Mouse (Mus musculus) neutrophil, adult 59 days (primary cell): Measurements from ENCODE around the gene Mcpt8. TPM values are rescaled to one million over a fixed set of nuclear protein-coding genes. Genes with fewer than 3 reads are reported as not detected.

Experiments used
- total RNA-seq, 2 experiments: library from RNA; stranded (reverse); gene quantifications; 1 replicate in 1 of 2; 2 replicates in 1 of 2; pipeline ENCODE4 v1.2.4; 2023

Mcpt8 gene
- 100 to 1,000 TPM; 123 to 204 TPM for total RNA-seq

DNA sequence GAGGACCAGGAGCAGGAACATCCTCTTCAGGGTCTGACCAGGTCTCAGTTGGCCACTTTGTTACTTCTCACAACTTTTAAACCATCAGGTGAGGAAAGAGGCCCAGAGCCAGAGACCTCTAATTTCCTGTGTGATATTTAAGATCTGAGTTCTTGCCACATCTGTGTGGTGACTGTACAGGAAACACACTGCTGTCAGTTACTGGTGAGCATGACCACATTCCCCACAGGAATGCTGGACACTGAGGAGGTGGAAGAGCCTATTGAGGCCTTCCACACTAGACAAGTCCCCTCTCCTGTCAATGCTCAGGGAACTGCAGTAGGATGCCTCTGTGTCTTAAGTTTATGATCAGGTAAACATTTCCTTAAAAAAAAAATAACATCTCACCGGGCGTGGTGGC is at the start of gene Mcpt8:
Gene Mcpt8, minus strand, starts transcription at position 107 of the 400 bp plus-strand sequence.

DNA sequence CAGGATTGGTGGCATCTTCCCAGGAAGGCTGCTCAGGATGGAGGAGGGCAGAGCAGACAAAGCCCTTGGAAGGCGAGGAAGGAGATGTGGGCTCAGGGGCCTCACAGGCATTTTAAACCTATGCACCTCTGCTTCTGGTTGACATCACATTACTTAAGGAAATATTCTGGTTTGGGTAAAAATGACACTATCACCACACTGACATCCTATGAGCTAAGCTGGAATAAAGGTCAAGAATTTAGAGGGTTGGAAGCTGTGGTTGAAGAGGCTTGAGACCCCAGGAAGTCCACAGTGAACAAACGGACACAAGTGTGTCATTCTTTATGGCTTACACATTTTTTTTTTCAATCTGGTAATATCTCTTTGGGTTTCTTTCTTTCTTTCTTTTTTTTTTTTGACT is 47.4 kb upstream of the Mcpt8 start, which contains the start of gene Gzmd:
Gene Gzmd, minus strand, starts transcription at position 101 of the 400 bp plus-strand sequence.

DNA sequence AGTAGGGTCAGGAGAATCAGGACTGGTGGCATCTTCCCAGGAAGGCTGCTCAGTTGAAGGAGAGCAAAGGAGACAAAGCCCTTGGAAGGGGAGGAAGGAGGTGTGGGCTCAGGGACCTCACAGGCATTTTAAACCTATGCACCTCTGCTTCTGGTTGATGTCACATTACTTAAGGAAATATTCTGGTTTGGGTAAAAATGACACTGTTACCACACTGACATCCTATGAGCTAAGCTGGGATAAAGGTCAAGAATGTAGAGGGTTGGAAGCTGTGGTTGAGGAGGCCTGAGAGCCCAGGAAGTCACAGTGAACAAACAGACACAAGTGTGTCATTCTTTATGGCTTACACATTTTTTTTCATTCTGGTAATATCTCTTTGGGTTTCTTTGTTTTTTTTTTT is 35.5 kb upstream of the Mcpt8 start, which contains the start of gene Gzme:
Gene Gzme, minus strand, starts transcription at position 101 of the 400 bp plus-strand sequence.

DNA sequence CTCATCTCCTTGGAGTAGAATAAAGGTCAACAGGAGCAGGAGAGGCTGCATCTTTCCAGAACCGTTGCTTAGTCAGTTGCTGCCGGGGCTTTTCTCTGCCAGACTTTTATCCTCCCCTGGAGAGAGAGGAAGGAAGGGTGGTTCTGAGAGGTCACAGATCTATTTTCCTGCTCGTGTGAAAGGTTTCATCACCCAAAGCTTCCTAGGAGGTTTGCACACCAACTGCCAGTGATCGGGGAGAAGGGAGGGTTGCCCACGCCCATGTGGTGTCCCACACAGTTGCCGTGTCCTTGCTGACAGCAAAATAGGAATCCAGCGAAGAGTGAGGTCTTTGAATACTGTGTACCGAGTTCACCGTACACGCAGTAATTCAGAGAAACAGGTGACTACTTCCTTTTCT is 17.3 kb upstream of the Mcpt8 start, which contains the start of gene Ctsg:
Gene Ctsg, minus strand, starts transcription at position 189 of the 400 bp plus-strand sequence.

DNA sequence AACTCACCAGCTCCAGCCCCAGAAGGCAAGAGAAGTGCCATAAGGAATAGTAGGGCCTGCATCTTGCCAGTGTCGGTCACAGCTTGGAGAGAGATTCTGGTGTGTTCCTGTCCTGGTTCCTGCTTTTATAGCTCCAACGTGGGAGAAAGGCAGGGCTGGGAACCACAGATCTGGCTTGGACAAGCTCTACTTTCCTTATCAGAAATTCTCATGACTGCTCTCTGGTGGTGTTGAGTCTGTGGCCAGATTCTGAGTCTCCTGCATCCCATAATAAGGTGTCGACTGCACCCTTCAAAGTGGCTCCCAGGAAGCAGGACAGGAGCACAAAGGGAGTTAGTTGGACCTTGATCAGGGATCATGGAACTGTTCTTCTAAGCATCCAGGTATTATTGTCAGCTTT is 22.9 kb downstream of the Mcpt8 start, which contains the start of gene Mcpt4:
Gene Mcpt4, minus strand, starts transcription at position 101 of the 400 bp plus-strand sequence.

DNA sequence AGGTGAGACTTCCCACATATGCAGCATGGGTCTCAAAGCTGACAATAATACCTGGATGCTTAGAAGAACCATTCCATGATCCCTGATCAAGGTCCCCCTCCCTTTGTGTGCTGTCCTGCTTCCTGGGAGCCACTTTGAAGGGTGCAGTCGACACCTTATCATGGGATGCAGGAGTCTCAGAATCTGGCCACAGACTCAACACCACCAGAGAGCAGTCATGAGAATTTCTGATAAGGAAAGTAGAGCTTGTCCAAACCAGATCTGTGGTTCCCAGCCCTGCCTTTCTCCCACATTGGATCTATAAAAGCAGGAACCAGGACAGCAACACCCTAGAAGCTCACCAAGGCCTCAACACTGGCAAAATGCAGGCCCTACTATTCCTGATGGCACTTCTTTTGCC is 43.3 kb downstream of the Mcpt8 start, which contains the start of gene Mcpt2:
Gene Mcpt2, plus strand, starts transcription at position 250 of the 400 bp plus-strand sequence.

Other genes with a start within 250 kb of the Mcpt8 start
- 1 to 10 TPM; 2.3 to 2.8 TPM for gene Nynrin, start 231.3 kb downstream of the Mcpt8 start, total RNA-seq
- gene Cbln3, start 200.9 kb downstream of the Mcpt8 start, total RNA-seq = under 1 TPM; 0.47 to 0.68 TPM
- 10 to 100 TPM; 79.3 to 82.3 TPM for gene Khnyn, start 200.3 kb downstream of the Mcpt8 start, total RNA-seq
- gene Sdr39u1, start 185.0 kb downstream of the Mcpt8 start, total RNA-seq = 1 to 10 TPM; 1.7 to 3.6 TPM
- not detected for gene Cma1, start 140.6 kb downstream of the Mcpt8 start, total RNA-seq
- not detected for gene Cma2, start 134.3 kb downstream of the Mcpt8 start, total RNA-seq
- not detected for gene Mcpt1, start 67.3 kb downstream of the Mcpt8 start, total RNA-seq
- not detected for gene Mcpt9, start 54.8 kb downstream of the Mcpt8 start, total RNA-seq
- gene Mcpt2, start 43.2 kb downstream of the Mcpt8 start, total RNA-seq = not detected
- gene Mcpt4, start 23.0 kb downstream of the Mcpt8 start, total RNA-seq = not detected
- gene Ctsg, start 17.3 kb upstream of the Mcpt8 start, total RNA-seq = 100 to 1,000 TPM; 166 to 198 TPM
- gene Gzme, start 35.4 kb upstream of the Mcpt8 start, total RNA-seq = not detected
- not detected for gene Gzmd, start 47.3 kb upstream of the Mcpt8 start, total RNA-seq
- gene Gzmg, start 74.3 kb upstream of the Mcpt8 start, total RNA-seq = not detected
- gene Gzmn, start 89.3 kb upstream of the Mcpt8 start, total RNA-seq = not detected
- gene Gzmf, start 126.1 kb upstream of the Mcpt8 start, total RNA-seq = not detected
- not detected for gene Gzmc, start 149.4 kb upstream of the Mcpt8 start, total RNA-seq
- gene Gzmb, start 177.0 kb upstream of the Mcpt8 start, total RNA-seq = under 1 TPM in 1 of 2 experiments, not detected in 1; 0.62 TPM